Mouse (Mus musculus): ENCODE data around the gene Rbks.
"Not testable (repeated sequence)": the region's sequence is repeated elsewhere in the genome, so short reads cannot be mapped to it uniquely, and the experiment has no call there.

The Rbks gene

DNA sequence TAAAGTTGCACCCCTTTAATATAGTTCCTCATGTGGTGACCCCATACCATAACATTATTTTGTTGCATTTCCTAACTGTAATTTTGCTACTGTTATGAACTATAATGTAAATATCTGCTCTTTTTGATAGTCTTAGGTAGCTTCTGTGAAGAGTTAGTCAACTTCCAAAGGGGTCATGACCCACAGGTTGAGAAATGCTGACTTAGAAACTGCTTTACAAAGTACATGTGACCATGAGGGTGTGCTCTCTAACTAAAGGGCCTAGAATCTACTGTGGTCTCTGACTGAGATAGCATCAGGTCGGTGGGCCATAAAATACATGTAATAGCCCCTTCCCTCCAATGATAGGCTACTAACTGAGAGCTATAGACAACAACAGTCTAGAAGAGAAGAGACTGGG is 19.4 kb downstream of the Rbks start:
- no peak for DNase-seq (ENCODE audit: low spot score in 2 of 2)

DNA sequence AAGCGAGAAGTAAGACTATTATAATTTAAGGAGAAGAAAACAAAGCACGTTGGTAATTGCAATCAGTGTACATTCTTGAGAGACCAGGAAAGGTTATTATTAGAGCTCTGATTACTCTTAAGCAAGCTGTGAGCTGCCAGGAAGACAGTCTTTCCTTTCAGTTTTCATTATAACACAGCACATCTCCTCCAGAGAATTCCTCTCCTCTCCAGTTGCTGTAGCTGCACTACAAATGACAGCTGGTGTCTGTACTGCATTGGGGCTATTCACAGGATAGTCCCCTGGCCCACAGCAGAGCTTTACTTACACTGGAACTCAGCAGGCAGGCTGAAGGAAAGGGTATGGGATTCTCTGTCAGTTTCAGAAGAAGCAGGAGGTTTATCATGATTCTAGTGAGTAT is 24.0 kb downstream of the Rbks start:
- DNase-seq (ENCODE audit: low spot score in 2 of 2) = no peak

DNA sequence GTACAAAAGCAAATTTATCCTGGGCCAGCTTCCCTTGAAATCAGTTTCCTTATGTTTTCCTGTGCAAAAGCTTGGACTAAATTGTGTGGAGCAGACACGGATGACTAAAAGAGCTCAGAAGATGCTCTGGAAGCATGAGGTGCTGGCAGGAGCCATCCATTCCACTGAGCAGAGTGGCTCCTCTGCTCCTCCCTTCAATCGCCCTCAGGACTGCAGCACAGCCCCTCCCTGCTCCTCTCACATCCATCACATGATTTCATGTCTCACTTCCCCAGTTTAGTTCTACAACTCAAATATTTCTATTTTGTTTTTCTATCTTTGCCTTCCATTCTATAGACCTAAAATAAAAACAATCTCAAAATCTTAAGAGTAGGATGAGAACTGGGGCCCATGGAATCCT is 26.3 kb downstream of the Rbks start:
- DNase-seq (ENCODE audit: low spot score in 2 of 2) = no peak

GRCm38 (mm10) chr5:31669984-31670383 is 27.4 kb downstream of the Rbks start:
- no peak for DNase-seq (ENCODE audit: low spot score in 2 of 2)

- no peak for DNase-seq (ENCODE audit: low spot score in 2 of 2)
Observed at GRCm38 (mm10) chr5:31668325-31668968, 29.0 kb downstream of the Rbks start.

GRCm38 (mm10) chr5:31666176-31666575 is 31.3 kb downstream of the Rbks start:
- no peak for DNase-seq (ENCODE audit: low spot score in 2 of 2)

GRCm38 (mm10) chr5:31655688-31656190 is 41.7 kb downstream of the Rbks start:
- no peak for DNase-seq (ENCODE audit: low spot score in 2 of 2)

GRCm38 (mm10) chr5:31650518-31651288 is 46.7 kb downstream of the Rbks start:
- no peak for DNase-seq (ENCODE audit: low spot score in 2 of 2)

DNA sequence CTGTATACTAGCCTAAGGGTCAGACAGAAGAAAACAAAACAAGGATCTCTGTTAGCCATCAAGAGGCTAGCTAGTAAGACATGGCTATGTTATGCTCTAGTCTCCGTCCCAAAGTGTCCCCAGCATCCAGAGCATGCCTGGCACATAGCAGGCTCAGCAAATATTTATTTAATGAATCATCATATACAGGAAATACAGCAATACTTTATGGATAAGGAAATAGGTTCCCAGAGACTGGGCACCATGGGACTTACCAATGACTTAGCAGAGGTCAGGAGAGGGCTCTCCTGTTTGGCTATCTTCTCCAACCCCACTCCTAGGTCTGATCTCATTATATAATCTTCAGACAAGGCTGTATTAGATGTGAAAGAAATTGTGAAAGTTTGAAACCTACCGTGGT is 50.1 kb downstream of the Rbks start:
- DNase-seq (ENCODE audit: low spot score in 2 of 2) = no peak

GRCm38 (mm10) chr5:31646574-31646973 is 50.9 kb downstream of the Rbks start:
- no peak for DNase-seq (ENCODE audit: low spot score in 2 of 2)

DNA sequence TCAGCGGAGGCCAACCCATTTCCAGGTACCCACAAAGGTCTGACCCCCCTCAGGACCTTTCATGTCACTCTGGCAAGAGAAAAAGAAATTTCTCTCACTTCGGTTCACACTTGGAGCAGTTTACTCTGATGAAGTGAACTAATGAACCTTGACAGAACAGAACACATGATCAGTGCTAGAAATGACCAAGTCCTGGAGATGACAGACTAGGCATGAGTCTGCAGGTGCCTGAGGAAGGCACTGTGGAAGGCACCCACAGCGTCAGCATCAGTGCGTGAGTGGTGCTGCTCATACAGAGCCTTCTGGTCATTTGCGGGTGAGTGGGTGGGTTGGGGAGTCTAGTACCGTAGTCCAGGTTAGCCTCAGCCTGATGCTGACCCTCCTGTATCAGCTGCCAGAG is 51.6 kb downstream of the Rbks start:
- no peak for DNase-seq (ENCODE audit: low spot score in 2 of 2)

GRCm38 (mm10) chr5:31644847-31645246 is 52.6 kb downstream of the Rbks start:
- DNase-seq (ENCODE audit: low spot score in 2 of 2) = no peak

- DNase-seq (ENCODE audit: low spot score in 2 of 2) = no peak
Observed at GRCm38 (mm10) chr5:31644272-31644671, 53.2 kb downstream of the Rbks start.

- DNase-seq (ENCODE audit: low spot score in 2 of 2) = no peak
Observed at GRCm38 (mm10) chr5:31642300-31642699, 55.1 kb downstream of the Rbks start.

DNA sequence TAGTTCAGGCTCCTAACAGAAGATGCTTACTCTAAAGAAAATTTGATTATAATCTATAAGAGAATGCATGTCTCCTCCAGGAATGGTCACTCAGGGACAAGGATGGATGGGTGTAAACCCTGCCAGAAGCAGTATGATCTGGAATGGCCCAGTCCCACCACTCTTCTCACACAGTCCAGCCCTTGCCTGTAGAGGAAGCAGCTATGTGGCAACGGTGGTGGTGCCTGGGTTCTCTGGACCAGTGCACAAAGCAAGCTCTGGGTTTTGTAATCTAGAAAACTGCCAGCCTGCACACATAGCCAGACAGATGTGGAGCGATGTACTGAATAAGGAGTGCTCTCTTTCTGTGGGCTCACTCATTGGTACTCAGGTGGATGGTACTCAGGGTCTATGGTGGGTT is 56.9 kb downstream of the Rbks start:
- no peak for DNase-seq (ENCODE audit: low spot score in 2 of 2)

DNA sequence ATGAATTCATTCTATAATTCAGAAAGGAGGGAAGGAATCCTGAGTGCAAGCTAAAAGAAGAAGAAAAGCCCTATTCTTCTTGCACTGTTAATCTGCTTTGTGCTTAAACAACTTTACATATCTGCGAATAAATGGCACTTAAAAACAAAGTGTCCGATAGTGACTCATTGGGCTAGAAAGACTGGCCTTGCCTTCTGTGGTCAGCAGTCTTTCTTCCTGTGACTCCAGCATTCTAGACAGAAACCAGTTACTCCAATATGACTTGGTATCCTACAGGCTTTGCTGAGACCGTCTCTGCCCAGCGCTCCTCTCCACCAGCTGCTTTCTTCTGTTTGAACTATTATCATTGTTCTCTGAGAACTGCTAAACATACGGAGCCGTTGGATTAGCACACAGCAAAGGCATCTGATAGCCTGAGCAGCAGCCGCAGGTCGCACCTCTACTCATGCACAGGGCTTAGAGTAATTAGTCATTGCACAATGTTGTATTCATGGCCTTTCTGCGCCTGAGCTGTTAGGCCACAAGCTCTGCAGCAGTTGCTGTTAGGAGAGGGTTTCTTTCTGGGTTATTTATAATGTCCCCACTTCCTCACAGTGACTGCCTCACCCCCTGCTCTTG is 60.7 kb downstream of the Rbks start:
- DNase-seq (ENCODE audit: low spot score in 2 of 2) = no peak

DNA sequence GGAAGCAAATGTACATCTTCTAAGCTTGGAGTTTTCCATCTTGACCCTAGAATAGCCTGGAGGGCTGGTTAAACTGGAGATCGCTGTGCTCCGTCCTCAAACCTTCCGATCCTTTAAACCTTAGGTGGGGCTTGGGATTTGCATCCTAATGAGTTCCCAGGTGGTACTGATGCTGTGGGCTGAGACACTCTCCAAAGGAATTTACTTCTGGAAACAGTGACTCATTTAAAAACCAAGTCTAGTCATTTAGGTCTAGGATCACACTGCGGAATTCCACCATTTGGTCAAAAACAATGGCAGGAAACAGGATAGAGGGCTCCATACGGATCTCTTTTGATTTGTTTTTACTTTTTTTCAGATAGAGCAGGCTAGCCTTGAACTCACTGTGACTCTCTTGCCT is 62.7 kb downstream of the Rbks start:
- no peak for DNase-seq (ENCODE audit: low spot score in 2 of 2)

GRCm38 (mm10) chr5:31634161-31634560 is 63.3 kb downstream of the Rbks start:
- no peak for DNase-seq (ENCODE audit: low spot score in 2 of 2)

DNA sequence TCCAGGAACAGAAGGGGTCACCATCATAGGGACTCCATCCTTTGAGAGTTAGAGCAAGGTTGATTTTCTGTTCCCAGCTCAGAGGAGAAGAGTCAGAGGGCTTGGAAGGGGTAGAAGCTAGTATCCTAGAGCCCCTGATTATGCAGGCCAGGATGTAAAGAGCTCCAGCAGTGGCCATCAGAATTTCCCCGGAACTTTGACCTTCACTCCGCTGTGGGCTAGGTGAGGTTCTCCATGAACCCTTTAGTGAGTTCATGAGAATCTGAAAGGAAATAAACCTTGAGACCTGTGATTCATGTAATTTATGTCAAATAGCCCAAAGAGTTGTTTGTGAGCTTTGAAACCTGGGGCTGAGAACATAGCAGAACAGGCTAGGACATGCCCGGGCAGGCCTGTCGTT is 66.3 kb downstream of the Rbks start:
- not testable (repeated sequence) for DNase-seq (ENCODE audit: low spot score in 2 of 2)

DNA sequence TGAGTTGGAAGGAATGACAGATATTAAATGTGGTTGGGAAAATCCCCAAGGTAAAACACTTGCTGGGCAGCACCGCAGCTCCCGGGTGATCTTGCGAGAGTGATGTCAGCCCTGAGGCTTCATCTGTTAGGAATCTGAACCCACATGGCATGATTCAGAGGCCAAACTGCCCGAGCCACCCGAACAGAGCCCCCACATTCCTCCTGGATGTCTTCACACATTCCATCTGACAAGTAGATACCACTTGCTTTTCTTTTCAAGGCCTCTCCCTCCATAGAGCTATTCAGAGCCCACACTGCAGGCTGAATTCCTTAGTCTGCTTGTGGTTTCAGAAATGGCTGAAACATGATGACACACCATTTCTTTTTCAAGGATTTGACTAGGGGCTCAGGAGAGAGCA is 67.4 kb downstream of the Rbks start:
- DNase-seq (ENCODE audit: low spot score in 2 of 2) = no peak

GRCm38 (mm10) chr5:31628555-31628954 is 68.9 kb downstream of the Rbks start:
- no peak for DNase-seq (ENCODE audit: low spot score in 2 of 2)

- DNase-seq (ENCODE audit: low spot score in 2 of 2) = no peak
Observed at GRCm38 (mm10) chr5:31627562-31628526, 69.6 kb downstream of the Rbks start.

Data from spleen, postnatal 14 days (tissue).